Mouse (Mus musculus) intestine, embryonic 16.5 days (tissue): ENCODE results near the gene Tmem45b. TPM values are rescaled to one million over a fixed set of nuclear protein-coding genes. Genes with fewer than 3 reads are reported as not detected.

ENCODE experiments used
- ATAC-seq: fragments of 200-750 bp; cut with Nextera tagmentation; 2 replicates; pipeline ENCODE4 v1.8.0; 2017; ENCODE audit warnings: moderate TSS enrichment, moderate library complexity
- H3K27ac ChIP-seq: fragments of 300-500 bp; sonication (generic); 2 replicates; pipeline ENCODE4 v1.5.1; 2014; ENCODE audit warnings: mild to moderate bottlenecking, low read length
- H3K27me3 ChIP-seq: fragments of 300-500 bp; sonication (generic); replicated peaks from 2 replicates; pipeline ENCODE4 v1.6.1; 2014; ENCODE audit warnings: low read length, control low read depth, mixed read lengths; ENCODE audit not compliant: control insufficient read depth, insufficient read depth
- H3K36me3 ChIP-seq: fragments of 300-500 bp; sonication (generic); 2 replicates; pipeline ENCODE4 v1.6.1; 2014; ENCODE audit warnings: low read length, control low read depth; ENCODE audit not compliant: control insufficient read depth, insufficient read depth
- H3K4me1 ChIP-seq: fragments of 300-500 bp; sonication (generic); 2 replicates; pipeline ENCODE4 v1.6.1; 2014; ENCODE audit warnings: low read length, control low read depth, mixed read lengths; ENCODE audit not compliant: control insufficient read depth, insufficient read depth
- H3K4me2 ChIP-seq: fragments of 300-500 bp; sonication (generic); 2 replicates; pipeline ENCODE4 v1.6.1; 2014; ENCODE audit warnings: low read depth, low read length, control low read depth
- H3K4me3 ChIP-seq: fragments of 300-500 bp; sonication (generic); 2 replicates; pipeline ENCODE4 v1.5.1; 2014; ENCODE audit warnings: mild to moderate bottlenecking, low read length
- H3K9ac ChIP-seq: fragments of 300-500 bp; sonication (generic); 2 replicates; pipeline ENCODE4 v1.6.1; 2014; ENCODE audit warnings: low read depth, low read length
- H3K9me3 ChIP-seq: fragments of 300-500 bp; sonication (generic); 2 replicates; pipeline ENCODE4 v1.6.1; 2016; ENCODE audit warnings: low read length, control low read depth; ENCODE audit not compliant: control insufficient read depth
- WGBS: fragments of 180-500 bp; shearing (Covaris S2); extraction: QIAGEN DNeasy Blood & Tissue Kit; methylation state at CpG from one replicate; pipeline ENCODE4 v1.1.7; 2014; 5-methylcytosine and 5-hydroxymethylcytosine counted together
- polyA plus RNA-seq: library from polyadenylated mRNA; unstranded; fragments of >200 nt; fragmentation: Nextera tagmentation; extraction: Ambion mirVana; gene quantifications from 2 replicates; pipeline ENCODE4 v1.2.1, GENCODE M21; 2015

Tmem45b gene
- polyA plus RNA-seq, 1 experiment from 2014 or later, result 123 TPM

DNA sequence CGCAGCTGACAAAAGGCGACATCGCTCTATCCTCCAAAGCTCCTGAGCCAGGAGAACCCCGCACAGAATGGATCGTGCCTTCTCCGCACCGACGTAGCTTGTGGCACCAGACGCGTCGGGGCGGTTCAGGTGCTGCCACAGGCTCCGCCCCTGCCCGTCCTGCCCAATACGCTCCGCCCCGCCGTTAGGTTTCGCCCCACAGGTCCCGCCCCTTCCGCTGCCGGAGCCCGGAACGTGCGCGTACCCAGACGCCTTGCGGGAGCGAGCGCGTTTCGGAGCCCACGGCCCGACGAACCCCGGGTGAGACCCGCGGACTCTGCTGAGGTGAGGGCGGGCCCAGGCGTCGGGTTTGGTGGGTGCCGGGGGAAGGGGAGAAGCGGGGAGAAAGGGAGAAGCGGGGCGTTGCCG, 78.3 kb downstream of the Tmem45b start, which contains the start of gene Nfrkb:
Gene Nfrkb, plus strand, starts transcription at position 246 of the 408 bp plus-strand sequence.
- Histone ChIP-seq H3K36me3 (no peaks in the 10 kb centered on the region), H3K9me3 (no peaks in the 10 kb centered on the region), H3K27me3 (no peaks in the 10 kb centered on the region), H3K4me3 (peak within 1 kb of the TSS; percentile 73), H3K27ac (peak within 1 kb of the TSS; percentile 51), H3K4me1 (peaks cover 8% of the 10 kb centered on the region), H3K4me2 (peak within 1 kb of the TSS; percentile 70), H3K9ac (peak within 1 kb of the TSS; percentile 90)
- under 1% methylated on average over 45 of the region's 46 CpGs for WGBS
- peak; percentile 98 for ATAC-seq

DNA sequence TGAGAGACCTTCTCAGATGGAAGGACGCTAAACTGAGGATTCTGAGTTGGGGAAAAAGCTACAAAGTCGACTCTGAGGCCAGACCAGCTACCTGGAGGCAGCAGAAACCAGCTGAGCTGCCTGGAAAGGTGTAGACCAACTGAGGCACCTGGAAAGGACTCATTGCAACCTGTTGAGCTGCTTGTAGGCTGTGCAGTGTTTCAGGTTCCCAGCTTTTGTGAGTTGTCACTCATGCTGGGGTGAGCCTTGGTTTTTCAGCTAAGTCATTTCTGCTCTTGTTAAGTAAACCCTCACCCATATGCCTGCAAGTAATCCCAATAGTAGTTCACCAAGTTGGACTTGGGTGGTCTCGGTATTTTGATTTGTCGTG, 78.8 kb downstream of the Tmem45b start:
- peak overlapping the region; percentile 90 for H3K9ac ChIP-seq
- peak overlapping the region; percentile 73 for H3K4me3 ChIP-seq
- 26% methylated on average over 4 of the region's 4 CpGs for WGBS
- peaks cover 8% of the 10 kb centered on the region for H3K4me1 ChIP-seq
- H3K27me3 ChIP-seq, result no peaks in the 10 kb centered on the region
- no peaks in the 10 kb centered on the region for H3K36me3 ChIP-seq
- ATAC-seq, result peak; percentile 58
- no peak overlapping the region for H3K27ac ChIP-seq
- peak overlapping the region; percentile 51 for H3K4me2 ChIP-seq
- no peaks in the 10 kb centered on the region for H3K9me3 ChIP-seq

DNA sequence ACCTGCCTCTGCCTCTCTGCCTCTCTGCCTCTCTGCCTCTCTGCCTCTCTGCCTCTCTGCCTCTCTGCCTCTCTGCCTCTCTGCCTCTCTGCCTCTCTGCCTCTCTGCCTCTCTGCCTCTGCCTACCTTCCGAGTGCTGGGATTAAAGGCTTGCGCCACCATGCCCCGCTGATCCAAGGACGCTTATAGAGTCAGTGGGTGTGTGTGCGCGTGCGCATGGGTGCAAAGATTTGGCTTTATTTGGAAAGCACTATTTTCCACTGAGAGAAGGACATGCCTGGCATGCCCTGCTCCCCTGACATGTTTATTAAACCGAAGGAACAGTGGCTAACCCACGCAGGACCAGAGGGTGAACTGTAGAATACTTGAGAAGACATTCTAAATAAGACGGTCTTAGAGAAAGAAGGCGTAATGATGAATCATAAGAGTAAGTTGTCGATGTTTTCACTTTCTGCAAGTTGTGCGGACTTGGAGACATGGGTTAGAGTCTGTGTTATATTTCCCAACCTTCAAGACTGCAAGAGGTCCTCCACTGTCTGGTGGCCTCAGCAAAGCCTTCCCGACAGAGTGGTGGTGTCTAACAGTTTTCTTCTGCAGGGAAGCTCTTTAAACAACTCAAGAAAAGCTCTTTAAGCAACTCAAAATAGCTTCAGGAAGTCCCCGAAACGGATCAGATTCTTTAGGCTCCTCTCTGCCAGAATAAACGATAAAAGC, 79.3 kb downstream of the Tmem45b start:
- no peaks in the 10 kb centered on the region for H3K9me3 ChIP-seq
- H3K4me1 ChIP-seq, result peaks cover 8% of the 10 kb centered on the region
- WGBS, result 80% methylated on average over 17 of the region's 17 CpGs
- no peaks in the 10 kb centered on the region for H3K36me3 ChIP-seq
- H3K4me2 ChIP-seq, result peak overlapping the region; percentile 51; the same call in 1 of the 2 replicates
- no peak for ATAC-seq
- no peaks in the 10 kb centered on the region for H3K27me3 ChIP-seq
- H3K27ac ChIP-seq, result no peak overlapping the region
- H3K4me3 ChIP-seq, result no peak overlapping the region
- H3K9ac ChIP-seq, result 0 out of 2 replicates have a peak overlapping the region, but pooled peaks have one; percentile 90

DNA sequence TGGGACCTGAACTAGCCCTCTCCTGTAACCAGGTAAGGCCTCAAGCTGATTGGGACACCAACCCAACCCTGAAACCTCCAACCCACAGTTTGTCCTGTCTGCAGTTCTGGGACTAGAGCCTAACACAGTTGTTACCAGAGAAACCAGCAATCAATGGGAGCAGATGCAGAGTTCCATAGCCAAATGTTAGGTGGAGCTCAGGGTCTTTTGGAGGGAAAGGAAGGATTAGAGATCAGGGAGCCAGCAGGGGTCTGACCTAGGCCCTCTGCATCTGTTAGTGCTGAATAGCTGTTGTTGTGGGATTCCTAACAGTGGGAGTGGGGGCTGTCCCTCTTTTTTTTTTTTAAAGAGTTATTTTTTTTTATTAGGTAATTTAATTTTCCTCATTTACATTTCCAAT, 87.6 kb downstream of the Tmem45b start:
- Histone ChIP-seq H3K9me3 (no peaks in the 10 kb centered on the region), H3K4me3 (no peak overlapping the region), H3K9ac (no peak overlapping the region), H3K36me3 (0 out of 2 replicates have a peak, but pooled peaks cover 3% of the 10 kb centered on the region), H3K4me2 (no peak overlapping the region), H3K27ac (no peak overlapping the region), H3K4me1 (no peaks in the 10 kb centered on the region), H3K27me3 (no peaks in the 10 kb centered on the region)
- no peak for ATAC-seq

Other genes with a start within 250 kb of the Tmem45b start
- gene Prdm10, start 183.9 kb downstream of the Tmem45b start, polyA plus RNA-seq, result 3.5 and 4.2 TPM in 2 replicates
- 13.2 and 15.8 TPM in 2 replicates for gene Nfrkb, start 78.3 kb downstream of the Tmem45b start, polyA plus RNA-seq